Mouse (Mus musculus) testis, adult 2 months (tissue): ENCODE data around the gene Sptbn4. TPM values are rescaled to one million over a fixed set of nuclear protein-coding genes. Genes with fewer than 3 reads are reported as not detected.
"Not testable (repeated sequence)": the region's sequence is repeated elsewhere in the genome, so short reads cannot be mapped to it uniquely, and the experiment has no call there.

Source experiments
- H3K27ac ChIP-seq: fragments of 200-500 bp; 2 replicates; pipeline ENCODE4 v1.5.1; 2012; ENCODE audit warnings: low read depth, low read length; ENCODE audit not compliant: control insufficient read depth, insufficient read depth
- H3K27me3 ChIP-seq: fragments of 200-500 bp; 2 replicates; pipeline ENCODE4 v1.6.1; 2012; ENCODE audit warnings: mild to moderate bottlenecking, low read length, moderate library complexity; ENCODE audit not compliant: control insufficient read depth, insufficient read depth
- H3K36me3 ChIP-seq: fragments of 200-500 bp; 2 replicates; pipeline ENCODE4 v1.6.1; 2012; ENCODE audit warnings: mild to moderate bottlenecking, low read length; ENCODE audit not compliant: control insufficient read depth, insufficient read depth
- H3K4me1 ChIP-seq: fragments of 200-500 bp; 2 replicates; pipeline ENCODE4 v1.6.1; 2012; ENCODE audit warnings: low read length; ENCODE audit not compliant: control insufficient read depth, insufficient read depth
- H3K4me3 ChIP-seq: fragments of 200-500 bp; 2 replicates; pipeline ENCODE4 v1.5.1; 2012; ENCODE audit warnings: low read depth, mild to moderate bottlenecking, low read length, moderate library complexity, mixed read lengths; ENCODE audit not compliant: control insufficient read depth
- CTCF ChIP-seq: fragments of 200-500 bp; IDR thresholded peaks from 2 replicates; pipeline ENCODE4 v1.5.1; 2012; ENCODE audit warnings: low read depth, mild to moderate bottlenecking, inconsistent platforms, low read length, moderate library complexity; ENCODE audit not compliant: control insufficient read depth, insufficient read depth, insufficient replicate concordance
- POLR2A ChIP-seq: fragments of 200-500 bp; IDR thresholded peaks from 2 replicates; pipeline ENCODE4 v1.6.1; 2012; ENCODE audit warnings: low read depth, mild to moderate bottlenecking, inconsistent platforms, low read length, moderate library complexity; ENCODE audit not compliant: control insufficient read depth
- polyA plus RNA-seq: library from polyadenylated mRNA; depleted of rRNA; stranded (reverse); fragments of >200 nt; gene quantifications from 2 replicates; pipeline ENCODE4 v1.2.3, GENCODE M21; 2012; rRNA removed

The Sptbn4 gene
- polyA plus RNA-seq = 19.5 and 34.7 TPM in 2 replicates

GRCm38 (mm10) chr7:27447419-27448286 is at the start of gene Sptbn4, which contains the start of gene Blvrb:
Gene Sptbn4, minus strand, starts transcription at chr7:27447686.
Gene Blvrb, plus strand, starts transcription at chr7:27447978.
- no peaks in the 10 kb centered on the region for H3K36me3 ChIP-seq
- H3K4me1 ChIP-seq = peaks cover 22% of the 10 kb centered on the region
- H3K4me3 ChIP-seq = peak within 1 kb of the TSS; percentile 79
- no peak within 1 kb of the TSS for H3K27ac ChIP-seq
- H3K27me3 ChIP-seq = no peaks in the 10 kb centered on the region
- peak; percentile 19; the same call in 1 of the 2 replicates for TF ChIP-seq CTCF
- TF ChIP-seq POLR2A = peak; percentile 56; the same call in 1 of the 2 replicates

- peaks cover 16% of the 10 kb centered on the region for H3K4me1 ChIP-seq
- H3K27ac ChIP-seq, H3K27me3 ChIP-seq, H3K4me3 ChIP-seq, H3K36me3 ChIP-seq: not testable (repeated sequence)
These were observed 47.3 kb upstream of the Sptbn4 start for GRCm38 (mm10) chr7:27494659-27495367.

DNA sequence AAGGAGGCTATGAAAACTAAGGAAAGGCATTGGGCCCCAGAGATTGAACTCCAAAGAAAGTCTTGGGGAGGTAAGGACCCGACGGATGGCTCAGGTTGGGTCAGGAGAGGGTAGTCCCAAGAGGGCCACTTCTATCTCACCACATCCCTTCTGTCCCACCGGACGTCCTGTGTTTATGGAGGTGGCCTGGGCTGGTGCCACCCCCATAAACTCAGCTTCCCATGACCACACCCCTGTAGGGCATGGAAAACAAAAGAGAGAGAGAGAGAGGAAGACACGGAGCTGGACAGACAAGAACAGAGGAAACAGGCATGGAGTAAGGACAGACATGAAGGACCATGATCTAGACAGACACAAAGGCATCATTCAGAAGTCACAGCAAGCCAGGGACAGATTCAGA is 46.0 kb upstream of the Sptbn4 start:
- no peak overlapping the region for H3K27ac ChIP-seq
- H3K36me3 ChIP-seq = no peaks in the 10 kb centered on the region
- no peaks in the 10 kb centered on the region for H3K27me3 ChIP-seq
- peaks cover 26% of the 10 kb centered on the region for H3K4me1 ChIP-seq
- no peak overlapping the region for H3K4me3 ChIP-seq
- TF ChIP-seq CTCF = no peak
- no peak for TF ChIP-seq POLR2A

- no peaks in the 10 kb centered on the region for H3K36me3 ChIP-seq
- H3K4me3 ChIP-seq = no peak overlapping the region
- no peak overlapping the region for H3K27ac ChIP-seq
- H3K4me1 ChIP-seq = peaks cover 27% of the 10 kb centered on the region
- TF ChIP-seq CTCF (no peak), POLR2A (no peak)
- no peaks in the 10 kb centered on the region for H3K27me3 ChIP-seq
These were observed 45.5 kb upstream of the Sptbn4 start for GRCm38 (mm10) chr7:27493022-27493421.

DNA sequence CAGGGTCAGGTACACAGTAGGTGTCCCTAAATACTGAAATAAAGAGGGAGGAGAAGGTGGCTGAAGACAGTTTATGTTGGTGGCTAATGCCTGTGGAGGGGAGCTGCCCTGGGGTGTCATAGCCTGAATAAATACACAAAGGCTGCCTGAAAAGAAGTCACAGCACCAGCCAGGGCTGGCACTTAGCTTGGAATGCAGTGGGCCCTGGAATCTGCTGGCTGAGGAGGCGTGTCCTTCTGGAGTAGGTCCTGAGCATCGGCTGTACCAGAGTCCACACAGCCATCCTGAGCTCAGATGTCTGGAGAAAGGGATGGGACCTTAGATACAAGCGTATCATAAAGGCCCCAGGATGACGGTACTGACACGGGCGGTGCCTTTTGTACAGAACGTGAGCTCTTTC is 44.4 kb upstream of the Sptbn4 start:
- H3K27ac ChIP-seq = no peak overlapping the region
- H3K27me3 ChIP-seq = no peaks in the 10 kb centered on the region
- H3K4me3 ChIP-seq = no peak overlapping the region
- TF ChIP-seq CTCF (no peak), POLR2A (no peak)
- H3K4me1 ChIP-seq = peaks cover 34% of the 10 kb centered on the region
- no peaks in the 10 kb centered on the region for H3K36me3 ChIP-seq

- TF ChIP-seq POLR2A (peak; percentile 38; the same call in 1 of the 2 replicates), CTCF (peak; percentile 49; the same call in 1 of the 2 replicates)
- peak overlapping the region; percentile 54 for H3K27ac ChIP-seq
- no peaks in the 10 kb centered on the region for H3K27me3 ChIP-seq
- H3K4me1 ChIP-seq = peaks cover 34% of the 10 kb centered on the region
- H3K36me3 ChIP-seq = no peaks in the 10 kb centered on the region
- peak overlapping the region; percentile 77 for H3K4me3 ChIP-seq
These were observed 43.2 kb upstream of the Sptbn4 start for GRCm38 (mm10) chr7:27490543-27491329.

GRCm38 (mm10) chr7:27490227-27490542 is 42.7 kb upstream of the Sptbn4 start:
- Histone ChIP-seq H3K27ac (peak overlapping the region; percentile 45), H3K4me1 (peaks cover 36% of the 10 kb centered on the region), H3K4me3 (peak overlapping the region; percentile 58), H3K27me3 (no peaks in the 10 kb centered on the region), H3K36me3 (no peaks in the 10 kb centered on the region)
- TF ChIP-seq POLR2A = no peak
- TF ChIP-seq CTCF = no peak
